Mouse (Mus musculus): ENCODE measurements around the gene Scgb1b17. TPM values are rescaled to one million over a fixed set of nuclear protein-coding genes. Genes with fewer than 3 reads are reported as not detected.
"Not testable (repeated sequence)": the region's sequence is repeated elsewhere in the genome, so short reads cannot be mapped to it uniquely, and the experiment has no call there.

Scgb1b17 gene
- not detected in 2 replicates for polyA plus RNA-seq (2012; rRNA removed)
- polyA plus RNA-seq (2014; fragmentation: Nextera tagmentation; extraction: Ambion mirVana) = not detected in 2 replicates

DNA sequence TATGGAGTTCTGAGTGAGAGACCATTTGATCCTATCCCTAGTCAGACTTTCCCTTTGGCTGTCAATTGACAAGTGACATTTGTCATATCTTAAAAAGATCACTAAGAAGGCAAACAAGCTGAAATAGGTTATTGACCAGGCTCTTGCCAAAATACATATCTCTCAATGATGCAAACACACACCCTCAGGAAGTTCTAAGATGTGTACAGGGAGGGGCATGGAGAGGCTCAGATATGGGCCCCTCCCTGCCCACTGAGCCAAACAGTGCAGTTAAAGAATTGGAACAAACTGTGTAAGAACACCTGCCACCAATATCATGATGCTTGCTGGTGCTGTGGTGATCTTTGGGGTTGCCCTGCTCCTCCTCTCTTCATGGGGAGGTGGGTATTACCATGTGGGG, at the start of gene Scgb1b17:
Gene Scgb1b17 (plus strand): TSS at position 301 of the 400 bp plus-strand sequence.
- H3K36me3 ChIP-seq (replicated peaks; ENCODE audit: control insufficient read depth, insufficient read depth, low read depth); H3K27ac ChIP-seq; H3K9me3 ChIP-seq (ENCODE audit: control insufficient read depth, low read length); H3K4me1 ChIP-seq (replicated peaks; ENCODE audit: control insufficient read depth in 2 of 2, insufficient read depth in 2 of 2, low read length in 1 of 2); H3K4me2 ChIP-seq (ENCODE audit: low read depth); H3K4me3 ChIP-seq (ENCODE audit: insufficient read depth in 1 of 2, low read depth in 2 of 2, low read length in 2 of 2); DNase-seq (ENCODE audit: low read depth in 3 of 3, low spot score in 3 of 3); ATAC-seq (ENCODE audit: insufficient read depth); H3K9ac ChIP-seq (replicated peaks); H3K27me3 ChIP-seq (ENCODE audit: control insufficient read depth, insufficient read depth, low read length): not testable (repeated sequence)

DNA sequence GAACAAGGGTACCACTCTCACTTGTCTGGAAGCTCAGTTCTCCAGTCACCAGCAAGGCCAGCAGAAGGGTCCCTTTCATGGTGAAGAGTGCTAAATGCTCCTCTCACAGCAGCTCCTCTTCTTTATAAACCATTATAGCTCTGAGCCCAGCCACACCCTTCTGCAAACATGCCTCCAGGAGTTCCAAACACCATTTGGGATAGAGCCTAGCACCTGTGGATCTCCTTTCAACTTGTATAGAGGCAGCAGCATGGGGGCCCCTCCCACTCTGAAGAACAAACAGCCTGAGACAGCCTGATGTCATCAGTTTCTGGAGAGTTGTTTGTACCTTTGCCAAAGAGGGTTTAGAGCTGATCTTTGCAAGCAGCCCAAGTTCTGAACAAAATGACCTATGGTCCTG, 6.8 kb upstream of the Scgb1b17 start, which contains the start of gene Scgb2b17:
Gene Scgb2b17 (minus strand): TSS at position 101 of the 400 bp plus-strand sequence.
- not testable (repeated sequence) for DNase-seq (ENCODE audit: low read depth in 3 of 3, low spot score in 3 of 3); H3K27me3 ChIP-seq (ENCODE audit: control insufficient read depth, insufficient read depth, low read length)

More for the DNA sequence above, 6.8 kb upstream of the Scgb1b17 start, which contains the start of gene Scgb2b17:
- H3K4me1 ChIP-seq (replicated peaks; ENCODE audit: control insufficient read depth in 2 of 2, insufficient read depth in 2 of 2, low read length in 1 of 2); H3K27ac ChIP-seq; H3K9me3 ChIP-seq (ENCODE audit: control insufficient read depth, low read length); H3K36me3 ChIP-seq (replicated peaks; ENCODE audit: control insufficient read depth, insufficient read depth, low read depth); H3K9ac ChIP-seq (replicated peaks); H3K4me3 ChIP-seq (ENCODE audit: insufficient read depth in 1 of 2, low read depth in 2 of 2, low read length in 2 of 2); H3K4me2 ChIP-seq (ENCODE audit: low read depth); ATAC-seq (ENCODE audit: insufficient read depth): not testable (repeated sequence)

Other genes starting within 250 kb of the Scgb1b17 start
- not detected in 2 replicates for gene Scgb2b15, start 233.8 kb upstream of the Scgb1b17 start, polyA plus RNA-seq (2012; rRNA removed)
- not detected in 2 replicates for gene Scgb2b15, start 233.8 kb upstream of the Scgb1b17 start, polyA plus RNA-seq (2014; fragmentation: Nextera tagmentation; extraction: Ambion mirVana)
- not detected in 2 replicates for gene Scgb1b15, start 226.9 kb upstream of the Scgb1b17 start, polyA plus RNA-seq (2012; rRNA removed)
- not detected in 2 replicates for gene Scgb1b15, start 226.9 kb upstream of the Scgb1b17 start, polyA plus RNA-seq (2014; fragmentation: Nextera tagmentation; extraction: Ambion mirVana)
- gene Scgb2b17, start 6.9 kb upstream of the Scgb1b17 start, polyA plus RNA-seq (2012; rRNA removed) = not detected in 2 replicates
- not detected in 2 replicates for gene Scgb2b17, start 6.9 kb upstream of the Scgb1b17 start, polyA plus RNA-seq (2014; fragmentation: Nextera tagmentation; extraction: Ambion mirVana)
- not detected in 2 replicates for gene Scgb2b18, start 110.4 kb downstream of the Scgb1b17 start, polyA plus RNA-seq (2012; rRNA removed)
- gene Scgb2b18, start 110.4 kb downstream of the Scgb1b17 start, polyA plus RNA-seq (2014; fragmentation: Nextera tagmentation; extraction: Ambion mirVana) = not detected in 2 replicates
- not detected in 2 replicates for gene Scgb1b18, start 122.1 kb downstream of the Scgb1b17 start, polyA plus RNA-seq (2012; rRNA removed)
- not detected in 2 replicates for gene Scgb1b18, start 122.1 kb downstream of the Scgb1b17 start, polyA plus RNA-seq (2014; fragmentation: Nextera tagmentation; extraction: Ambion mirVana)
- gene Scgb2b19, start 216.9 kb downstream of the Scgb1b17 start, polyA plus RNA-seq (2012; rRNA removed) = not detected in 2 replicates
- gene Scgb2b19, start 216.9 kb downstream of the Scgb1b17 start, polyA plus RNA-seq (2014; fragmentation: Nextera tagmentation; extraction: Ambion mirVana) = not detected in 2 replicates
- gene Scgb1b19, start 223.8 kb downstream of the Scgb1b17 start, polyA plus RNA-seq (2012; rRNA removed) = not detected in 2 replicates
- gene Scgb1b19, start 223.8 kb downstream of the Scgb1b17 start, polyA plus RNA-seq (2014; fragmentation: Nextera tagmentation; extraction: Ambion mirVana) = not detected in 2 replicates

All from liver, embryonic 14.5 days (tissue).